Mouse (Mus musculus) gastrocnemius, postnatal 36 days (tissue): ENCODE data around the gene Btg2. TPM values are rescaled to one million over a fixed set of nuclear protein-coding genes. Genes with fewer than 3 reads are reported as not detected.

Experiments
- DNase-seq, 2 experiments: peaks; one replicate each; pipeline ENCODE4 v3.0.0; 2022
- intact Hi-C: fragments of 180-260 bp; cut with DNase I; formaldehyde crosslinking; loops from one replicate; pipeline ENCODE4 v1.15.1; 2025
- total RNA-seq, 2 experiments: library from RNA; stranded (reverse); gene quantifications; 2 replicates each; pipeline ENCODE4 v1.2.3; 2021

Btg2 gene
- total RNA-seq, 2 experiments from 2014 or later: 31.5 to 54.9 TPM

- peak in 1 of 2 experiments; percentile 45 for DNase-seq
These were observed 4.1 kb upstream of the Btg2 start for GRCm38 (mm10) chr1:134082987-134083516.

DNA sequence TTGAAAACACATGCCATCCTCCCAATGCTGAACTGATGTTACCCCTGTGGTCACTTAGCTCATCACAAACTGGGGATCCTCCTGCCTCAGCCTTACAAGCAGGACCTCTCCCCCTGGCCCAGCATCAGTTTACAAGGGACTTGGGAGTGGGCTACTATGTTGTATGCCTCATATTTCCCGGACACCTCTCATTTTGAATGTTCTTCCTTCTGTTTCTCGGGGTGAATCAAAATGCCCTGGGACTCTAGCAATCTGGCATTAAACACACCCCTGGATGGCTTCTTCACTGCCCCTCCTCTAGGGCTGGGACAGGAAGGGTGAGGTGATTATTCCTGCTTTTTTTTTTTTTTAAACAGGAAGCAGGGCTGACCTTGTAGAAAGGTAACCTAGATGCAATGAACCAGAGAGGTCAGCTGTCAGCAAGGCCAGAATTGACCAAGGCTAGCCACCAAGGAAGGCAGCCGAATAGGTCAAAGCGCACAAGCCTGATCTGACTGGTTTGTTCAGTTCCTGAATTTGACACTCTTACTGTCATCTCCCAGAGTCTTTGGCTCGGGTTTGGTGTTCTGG is 2.0 kb upstream of the Btg2 start:
- no peak for DNase-seq
- intact Hi-C loops: no loop called here

More at GRCm38 (mm10) chr1:134082987-134083516, 4.1 kb upstream of the Btg2 start:
- intact Hi-C loops: no loop called here

DNA sequence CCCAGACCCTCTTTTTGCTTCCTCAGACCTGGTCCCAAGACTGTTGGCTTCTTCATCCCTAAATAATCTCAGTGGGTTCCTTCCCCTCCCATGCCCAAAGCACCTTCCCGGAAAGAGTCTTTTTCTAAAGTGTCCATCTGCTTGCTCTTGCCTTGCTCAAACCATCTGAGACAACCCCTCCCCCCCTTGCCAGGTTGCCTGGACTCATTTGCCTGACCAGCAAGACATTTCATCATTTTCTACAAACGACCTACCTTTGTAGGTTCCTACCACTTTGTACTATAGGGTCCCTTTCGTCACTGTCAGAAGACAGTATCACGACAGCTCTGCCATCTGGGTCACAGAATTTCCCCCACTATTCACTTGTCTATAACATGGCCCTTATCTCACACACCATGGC is 1.5 kb upstream of the Btg2 start:
- intact Hi-C loops: no loop called here
- no peak for DNase-seq

- intact Hi-C loops: loop anchor here (2.0 kb wide), 1 partner anchor 13 kb away; no protein-coding TSS in a partner anchor
- peak in 1 of 2 experiments; percentile 50 for DNase-seq
These were observed 700 bp upstream of the Btg2 start for GRCm38 (mm10) chr1:134079477-134080163.

- intact Hi-C loops: loop anchor here (2.0 kb wide), 1 partner anchor 15 kb away; no protein-coding TSS in a partner anchor
- DNase-seq: no peak
These were observed 692 bp downstream of the Btg2 start for GRCm38 (mm10) chr1:134078061-134078795.

GRCm38 (mm10) chr1:134077389-134078060 is 1.4 kb downstream of the Btg2 start:
- no peak for DNase-seq
- intact Hi-C loops: loop anchor here (2.0 kb wide), 1 partner anchor 15 kb away; no protein-coding TSS in a partner anchor

DNA sequence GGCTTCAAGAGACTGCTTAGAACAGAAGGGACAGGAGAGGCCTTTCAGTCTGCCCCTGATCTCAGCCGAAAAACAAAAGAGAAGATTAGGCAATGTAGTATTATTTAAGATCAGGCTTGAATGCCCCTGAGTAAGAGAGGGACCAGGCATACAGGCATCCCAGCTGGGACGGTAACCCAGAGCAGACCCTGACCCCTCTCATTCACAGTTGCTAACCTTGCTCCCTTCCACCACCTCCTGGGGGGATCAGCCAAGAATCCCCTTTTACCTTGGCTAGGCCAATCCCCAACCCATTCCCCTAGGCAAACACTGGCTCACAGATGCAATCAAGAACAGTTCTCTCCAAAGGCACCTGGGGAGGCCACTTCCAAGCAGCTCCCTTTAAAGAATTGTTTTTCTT is 2.1 kb downstream of the Btg2 start:
- intact Hi-C loops: no loop called here
- DNase-seq: no peak

- intact Hi-C loops: no loop called here
- no peak for DNase-seq
These were observed 3.4 kb downstream of the Btg2 start for GRCm38 (mm10) chr1:134075532-134075931.

GRCm38 (mm10) chr1:134074606-134075005 is 4.3 kb downstream of the Btg2 start:
- intact Hi-C loops: no loop called here
- DNase-seq: no peak

GRCm38 (mm10) chr1:134074184-134074583 is 4.7 kb downstream of the Btg2 start:
- intact Hi-C loops: no loop called here
- no peak for DNase-seq

DNA sequence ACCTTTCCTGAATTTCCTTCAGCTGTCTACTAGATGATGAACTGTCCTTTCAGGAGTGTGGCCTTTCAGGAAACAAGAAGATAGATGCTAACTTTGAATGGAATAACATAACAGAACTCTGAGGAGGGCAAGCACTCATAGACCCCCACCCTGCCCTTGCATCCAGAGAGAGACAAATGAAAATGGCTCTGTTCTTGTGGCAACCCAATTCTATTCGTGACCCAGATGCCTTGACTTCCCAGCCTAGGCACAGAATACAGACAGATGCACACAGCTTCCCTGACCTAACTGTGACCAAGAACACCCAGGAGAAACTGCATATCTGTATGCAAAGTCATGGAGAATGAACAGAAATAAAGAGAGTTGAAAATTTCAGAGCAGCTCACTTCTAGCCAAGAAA is 5.3 kb downstream of the Btg2 start:
- DNase-seq: no peak
- intact Hi-C loops: no loop called here

GRCm38 (mm10) chr1:134073061-134073564 is 5.8 kb downstream of the Btg2 start:
- intact Hi-C loops: no loop called here
- DNase-seq: no peak

- intact Hi-C loops: no loop called here
- DNase-seq: no peak
These were observed 7.4 kb downstream of the Btg2 start for GRCm38 (mm10) chr1:134071411-134072018.

DNA sequence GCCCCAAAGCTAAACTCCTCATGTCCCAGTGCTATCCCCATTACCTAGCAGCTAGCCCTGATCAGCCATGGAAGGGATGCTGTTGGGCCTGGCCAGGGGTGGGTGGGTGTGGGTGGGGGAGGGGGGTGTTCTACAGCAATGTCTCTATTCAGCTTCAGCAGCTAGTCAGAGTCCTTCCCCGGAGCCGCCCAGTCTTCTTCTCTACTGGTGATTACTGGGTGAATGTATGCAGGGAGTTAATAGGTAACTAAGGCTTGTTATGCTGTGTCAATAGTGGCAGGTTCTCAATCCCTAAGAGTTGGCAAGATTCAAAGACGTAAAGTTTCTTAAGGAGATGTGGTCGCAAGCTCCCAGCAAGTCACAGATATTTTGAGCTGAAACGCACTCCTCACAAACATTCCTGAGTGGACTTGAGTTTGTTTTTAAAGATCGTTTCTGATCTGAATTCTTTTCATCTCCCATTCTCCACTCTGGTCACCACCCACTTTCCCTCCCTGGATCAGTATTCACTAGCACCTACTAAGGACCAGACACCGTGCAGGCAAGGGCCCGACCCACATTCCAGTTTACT is 8.7 kb downstream of the Btg2 start:
- no peak for DNase-seq
- intact Hi-C loops: no loop called here

DNA sequence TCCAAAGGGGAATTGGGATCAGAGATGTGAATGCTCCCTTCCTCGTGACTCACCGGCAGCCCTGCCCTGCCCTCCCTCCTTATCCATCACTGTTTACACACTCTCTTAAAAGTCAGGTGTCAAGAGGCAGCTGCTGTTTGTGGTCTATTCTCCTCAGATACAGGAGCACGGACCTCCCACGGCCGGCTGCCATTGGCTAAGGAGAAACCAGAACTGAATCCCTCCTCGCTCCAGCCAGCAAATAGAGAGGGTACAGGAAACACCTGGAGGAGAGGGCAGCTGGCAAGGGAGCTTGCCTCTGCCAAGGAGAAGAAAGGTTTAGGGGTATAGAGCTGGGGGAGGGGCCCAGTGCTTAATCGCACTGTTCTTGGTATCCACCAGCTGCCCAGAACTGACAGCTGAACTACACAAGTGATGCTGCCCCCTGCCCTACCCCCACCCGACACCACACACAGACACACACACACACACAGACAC is 11.7 kb downstream of the Btg2 start:
- DNase-seq: no peak
- intact Hi-C loops: no loop called here

DNA sequence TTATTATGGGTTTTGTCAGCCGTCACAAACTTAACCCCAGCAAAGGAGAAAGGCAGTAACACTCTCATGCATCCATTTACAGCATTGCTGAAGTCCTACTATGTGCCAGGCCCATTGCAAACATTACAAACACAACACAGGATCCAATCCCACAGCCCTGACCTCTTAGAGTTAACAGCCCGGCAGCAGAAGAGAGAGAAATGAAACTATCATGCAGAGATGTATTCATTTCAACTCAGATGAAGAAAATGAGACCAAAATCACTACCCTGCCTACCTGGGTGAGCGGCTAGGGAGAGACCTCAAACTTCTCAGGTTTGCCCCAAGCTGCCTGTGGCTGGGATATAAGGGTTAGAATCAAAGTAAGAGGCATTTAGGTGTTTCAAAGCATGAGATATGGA is 12.4 kb downstream of the Btg2 start:
- intact Hi-C loops: no loop called here
- DNase-seq: no peak

DNA sequence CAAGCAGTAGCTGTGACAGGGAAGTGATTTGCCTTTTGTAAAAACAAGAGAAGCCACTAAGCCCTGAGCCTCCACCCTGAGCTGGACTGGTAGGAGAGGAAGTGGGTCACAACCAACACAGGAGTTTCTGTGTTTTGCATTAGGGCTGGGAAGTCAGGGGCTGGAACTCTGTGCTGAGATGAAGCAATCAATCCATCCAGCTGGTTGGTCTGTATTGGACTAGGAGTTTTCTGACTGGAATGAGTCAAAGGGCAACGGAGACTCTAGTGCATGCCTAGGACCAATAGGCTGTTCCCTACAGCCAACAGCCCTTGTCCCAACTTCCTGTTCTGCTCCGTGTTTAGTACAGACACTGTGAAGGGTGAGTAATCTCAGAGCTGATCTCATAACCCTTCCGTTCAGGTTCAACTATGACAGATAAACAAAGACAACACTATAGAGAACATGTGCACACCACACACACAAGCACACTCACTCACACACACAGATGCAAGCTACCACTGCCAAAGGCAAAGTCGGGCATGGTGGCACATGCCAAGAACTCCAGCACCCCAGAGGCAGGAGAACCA is 13.6 kb downstream of the Btg2 start:
- intact Hi-C loops: no loop called here
- no peak for DNase-seq

DNA sequence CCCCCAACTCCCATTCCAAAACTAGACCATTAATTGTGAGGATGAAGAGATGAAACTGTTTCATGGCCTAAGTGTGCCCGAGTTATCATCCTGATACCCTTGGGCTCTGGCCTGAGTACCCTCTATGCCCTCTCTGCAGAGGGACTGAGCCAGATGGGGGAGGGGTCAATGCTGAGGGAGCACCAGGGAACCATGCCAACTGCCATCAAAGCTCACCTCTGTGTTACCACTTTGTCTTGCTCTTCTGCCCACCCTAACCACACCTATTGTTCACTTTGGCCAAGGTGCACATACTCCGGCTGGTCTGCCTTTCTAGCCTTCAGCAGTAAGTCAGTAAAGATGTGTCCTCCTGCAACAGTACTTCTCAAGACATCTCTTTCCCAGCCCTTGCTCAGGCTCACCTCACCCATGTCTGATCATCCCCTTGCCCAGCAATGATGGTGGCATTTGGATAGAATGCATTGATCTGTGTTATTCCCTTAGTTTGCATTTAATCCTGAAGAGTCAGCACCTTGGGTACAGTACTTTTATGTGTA is 14.6 kb downstream of the Btg2 start:
- intact Hi-C loops: no loop called here

GRCm38 (mm10) chr1:134063773-134064125 is 15.2 kb downstream of the Btg2 start:
- intact Hi-C loops: no loop called here

More for the DNA sequence above, 14.6 kb downstream of the Btg2 start:
- no peak for DNase-seq

More at GRCm38 (mm10) chr1:134063773-134064125, 15.2 kb downstream of the Btg2 start:
- DNase-seq: no peak
